Mouse (Mus musculus) limb, embryonic 14.5 days (tissue): Measurements from ENCODE around the gene Gtf2a2. TPM values are rescaled to one million over a fixed set of nuclear protein-coding genes. Genes with fewer than 3 reads are reported as not detected.

ENCODE experiments used
- ATAC-seq: fragments of 200-750 bp; cut with Nextera tagmentation; 2 replicates; pipeline ENCODE4 v1.8.0; 2017; ENCODE audit warnings: low read depth, moderate number of reproducible peaks, moderate TSS enrichment; ENCODE audit not compliant: low FRiP score
- DNase-seq: peaks from one replicate; pipeline ENCODE4 v3.0.0-alpha.2; 2015; ENCODE audit warnings: low spot score
- H3K27ac ChIP-seq: fragments of 300-500 bp; sonication (generic); replicated peaks from 2 replicates; pipeline ENCODE4 v1.5.1; 2014; ENCODE audit warnings: low read depth, mild to moderate bottlenecking, low read length, moderate library complexity, mixed read lengths
- H3K27me3 ChIP-seq: fragments of 300-500 bp; sonication (generic); 2 replicates; pipeline ENCODE4 v1.6.1; 2014; ENCODE audit warnings: low read length, mixed read lengths; ENCODE audit not compliant: control insufficient read depth, insufficient read depth
- H3K36me3 ChIP-seq: fragments of 300-500 bp; sonication (generic); 2 replicates; pipeline ENCODE4 v1.6.1; 2014; ENCODE audit warnings: mild to moderate bottlenecking, low read length, moderate library complexity, mixed read lengths; ENCODE audit not compliant: control insufficient read depth, insufficient read depth
- H3K4me1 ChIP-seq: fragments of 300-500 bp; sonication (generic); 2 replicates; pipeline ENCODE4 v1.6.1; 2014; ENCODE audit warnings: antibody characterized with exemption, low read length, mixed read lengths; ENCODE audit not compliant: control insufficient read depth, insufficient read depth
- H3K4me2 ChIP-seq: fragments of 300-500 bp; sonication (generic); replicated peaks from 2 replicates; pipeline ENCODE4 v1.6.1; 2014; ENCODE audit warnings: low read depth, mild to moderate bottlenecking, low read length, moderate library complexity; ENCODE audit not compliant: severe bottlenecking
- H3K4me3 ChIP-seq: fragments of 300-500 bp; sonication (generic); replicated peaks from 2 replicates; pipeline ENCODE4 v1.5.1; 2014; ENCODE audit warnings: low read length
- H3K9ac ChIP-seq: fragments of 300-500 bp; sonication (generic); 2 replicates; pipeline ENCODE4 v1.6.1; 2014; ENCODE audit warnings: mild to moderate bottlenecking, low read depth, low read length, moderate library complexity; ENCODE audit not compliant: severe bottlenecking
- H3K9me3 ChIP-seq: fragments of 300-500 bp; sonication (generic); 2 replicates; pipeline ENCODE4 v1.6.1; 2016; ENCODE audit warnings: low read length; ENCODE audit not compliant: control insufficient read depth
- POLR2A ChIP-seq: fragments of 200-500 bp; IDR thresholded peaks from 2 replicates; pipeline ENCODE4 v1.8.0; 2012; ENCODE audit warnings: inconsistent platforms, mild to moderate bottlenecking, moderate library complexity, borderline replicate concordance; ENCODE audit not compliant: insufficient read depth, insufficient read length; ENCODE audit errors: extremely low read depth
- WGBS: fragments of 180-500 bp; shearing (Covaris S2); extraction: QIAGEN DNeasy Blood & Tissue Kit; methylation state at CpG from one replicate; pipeline ENCODE4 v1.1.7; 2014; 5-methylcytosine and 5-hydroxymethylcytosine counted together
- polyA plus RNA-seq, 2 experiments: library from polyadenylated mRNA; depleted of rRNA in 1 of 2; stranded (reverse) in 1 of 2; unstranded in 1 of 2; fragments of >200 nt; fragmentation: Nextera tagmentation in 1 of 2; extraction: Ambion mirVana in 1 of 2; gene quantifications; 2 replicates each; pipeline versions ENCODE4 v1.2.1 to v1.2.3; 2012 to 2014

Gtf2a2 gene
- polyA plus RNA-seq, 2 experiments, result 108 to 204 TPM

DNA sequence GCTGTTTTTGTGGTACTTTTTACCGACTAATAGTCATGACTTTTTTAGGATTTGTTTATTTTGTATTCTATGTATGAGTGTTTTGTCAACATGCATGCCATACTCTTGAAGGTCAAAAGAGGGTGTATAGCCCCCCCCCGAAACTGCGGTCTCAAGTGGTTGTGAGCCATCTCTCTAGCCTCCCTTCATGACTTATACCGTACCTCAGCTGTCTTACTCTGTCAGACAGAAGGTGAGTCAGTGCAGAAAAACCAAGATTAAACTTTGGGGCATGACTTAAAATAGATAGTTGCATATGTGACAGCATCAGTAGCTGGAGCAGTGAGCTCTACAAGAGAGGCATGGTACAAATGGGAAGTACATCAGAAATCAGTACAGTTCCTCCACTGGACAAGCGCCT is 17.8 kb upstream of the Gtf2a2 start:
- H3K27ac ChIP-seq, result no peak overlapping the region
- no peak overlapping the region for H3K9ac ChIP-seq
- no peaks in the 10 kb centered on the region for H3K9me3 ChIP-seq
- H3K27me3 ChIP-seq, result no peaks in the 10 kb centered on the region
- 92% methylated on average over 5 of the region's 5 CpGs for WGBS
- TF ChIP-seq POLR2A, result no peak
- no peak overlapping the region for H3K4me2 ChIP-seq
- no peak for DNase-seq
- no peak for ATAC-seq
- peaks cover 10% of the 10 kb centered on the region for H3K4me1 ChIP-seq
- no peak overlapping the region for H3K4me3 ChIP-seq
- H3K36me3 ChIP-seq, result peaks cover 51% of the 10 kb centered on the region

DNA sequence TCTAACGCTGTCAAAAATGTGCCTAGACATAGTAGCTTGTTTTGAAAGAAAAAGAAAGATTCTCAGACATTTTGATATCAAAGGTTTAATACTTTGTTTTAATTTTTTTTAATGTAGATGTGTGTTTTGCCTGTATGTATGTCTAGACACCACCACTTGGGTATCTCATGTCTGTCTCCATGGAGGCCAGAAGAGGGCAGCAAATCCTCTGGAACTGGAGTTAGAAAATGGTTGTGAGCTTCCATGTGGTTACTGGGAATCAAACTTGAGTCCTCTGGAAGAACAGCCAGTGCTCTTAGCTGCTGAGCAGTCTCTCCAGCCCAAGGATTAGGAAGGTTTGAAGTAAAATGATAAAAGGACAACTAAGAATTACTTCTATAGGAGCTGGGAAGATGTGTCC is 13.0 kb upstream of the Gtf2a2 start:
- no peak for ATAC-seq
- Histone ChIP-seq H3K27me3 (no peaks in the 10 kb centered on the region), H3K4me2 (no peak overlapping the region), H3K36me3 (peaks cover 88% of the 10 kb centered on the region), H3K27ac (no peak overlapping the region), H3K9ac (no peak overlapping the region), H3K4me3 (no peak overlapping the region), H3K4me1 (no peaks in the 10 kb centered on the region), H3K9me3 (no peaks in the 10 kb centered on the region)
- no peak for DNase-seq
- no peak for TF ChIP-seq POLR2A
- 77% methylated on average over 1 of the region's 1 CpGs for WGBS

DNA sequence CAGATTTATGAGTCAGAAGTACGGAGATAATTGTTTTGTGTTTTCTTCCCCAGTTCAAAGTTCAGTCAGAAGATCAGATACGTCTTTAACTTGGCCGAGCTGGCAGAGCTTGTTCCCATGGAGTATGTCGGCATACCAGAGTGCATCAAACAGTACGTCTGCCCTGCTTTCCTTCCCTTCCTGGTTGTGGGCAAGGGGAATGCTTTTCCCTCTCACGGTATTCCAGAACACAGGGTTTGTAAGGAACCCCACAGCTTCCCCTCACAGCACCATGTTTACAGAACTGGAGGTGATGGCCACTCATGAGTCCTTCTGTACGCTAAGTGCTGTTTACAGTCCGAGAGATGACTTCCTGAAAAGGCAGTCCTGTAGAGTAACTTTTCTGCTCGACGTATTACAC is 8.8 kb upstream of the Gtf2a2 start:
- ATAC-seq (no peak), DNase-seq (no peak)
- Histone ChIP-seq H3K9ac (no peak overlapping the region), H3K4me3 (no peak overlapping the region), H3K9me3 (no peaks in the 10 kb centered on the region), H3K4me1 (no peaks in the 10 kb centered on the region), H3K36me3 (peaks cover 84% of the 10 kb centered on the region), H3K4me2 (no peak overlapping the region), H3K27ac (no peak overlapping the region), H3K27me3 (no peaks in the 10 kb centered on the region)
- no peak for TF ChIP-seq POLR2A
- 89% methylated on average over 10 of the region's 10 CpGs for WGBS

DNA sequence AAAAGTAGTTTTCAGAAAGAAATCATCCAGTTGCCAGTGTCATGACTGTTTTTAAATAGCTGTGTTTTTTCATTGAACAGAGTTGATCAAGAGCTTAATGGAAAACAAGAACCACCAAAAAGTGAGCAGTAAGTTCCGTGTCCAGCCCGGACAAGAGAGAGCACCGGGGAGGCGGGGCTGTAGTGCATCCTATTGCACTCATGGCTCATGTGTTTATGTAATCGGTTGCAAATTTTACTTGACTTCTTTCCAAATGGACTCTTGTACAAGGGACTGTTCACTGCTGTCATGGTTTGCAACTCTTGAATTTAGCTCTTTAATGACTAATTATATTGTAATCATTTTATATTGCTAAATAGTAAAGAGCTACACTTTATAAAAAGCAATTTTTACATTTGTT is 5.4 kb upstream of the Gtf2a2 start:
- Histone ChIP-seq H3K36me3 (peaks cover 70% of the 10 kb centered on the region), H3K9me3 (no peaks in the 10 kb centered on the region), H3K9ac (no peak overlapping the region), H3K27me3 (no peaks in the 10 kb centered on the region), H3K4me3 (no peak overlapping the region), H3K27ac (no peak overlapping the region), H3K4me1 (peaks cover 2% of the 10 kb centered on the region; the same call in 1 of the 2 replicates), H3K4me2 (no peak overlapping the region)
- 93% methylated on average over 5 of the region's 5 CpGs for WGBS
- no peak for TF ChIP-seq POLR2A
- DNase-seq (no peak), ATAC-seq (no peak)

DNA sequence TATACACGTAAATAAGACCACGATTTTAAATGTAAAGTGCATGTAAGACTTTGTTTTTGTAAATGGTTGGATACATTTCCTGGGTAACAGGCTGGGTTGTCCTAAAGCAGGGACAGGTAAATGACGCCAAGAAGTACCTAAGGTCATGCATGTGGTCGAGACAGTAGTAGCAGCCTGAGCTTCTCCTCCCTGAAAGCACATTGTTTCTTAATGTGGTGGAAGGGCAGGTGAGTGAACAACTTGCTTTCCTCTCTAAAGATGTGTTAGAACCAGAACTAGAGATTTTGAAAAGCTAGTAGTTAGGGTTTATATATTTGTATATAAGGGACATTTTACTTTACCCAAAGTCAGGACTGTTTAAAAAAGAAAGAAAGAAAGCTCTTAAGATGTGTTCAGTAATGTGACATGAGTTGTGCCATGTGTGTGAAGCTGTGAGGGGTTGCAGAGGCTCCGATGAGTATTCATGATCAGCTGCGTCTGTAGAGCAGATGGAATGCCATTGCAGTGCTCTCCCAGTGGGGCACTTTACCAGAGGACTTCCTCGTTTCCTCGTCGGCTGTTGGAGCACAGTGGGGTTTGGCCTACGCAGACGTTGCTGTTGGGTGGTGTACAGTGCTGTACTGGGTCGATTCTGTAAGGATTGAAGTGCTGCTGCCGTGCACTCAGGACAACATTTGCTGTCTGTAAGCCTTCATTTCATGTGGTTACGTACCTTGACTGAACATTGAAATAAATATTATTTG is 4.7 kb upstream of the Gtf2a2 start:
- H3K9ac ChIP-seq, result no peak overlapping the region
- no peak for TF ChIP-seq POLR2A
- peaks cover 63% of the 10 kb centered on the region for H3K36me3 ChIP-seq
- no peak overlapping the region for H3K27ac ChIP-seq
- peaks cover 4% of the 10 kb centered on the region; the same call in 1 of the 2 replicates for H3K4me1 ChIP-seq
- 84% methylated on average over 14 of the region's 14 CpGs for WGBS
- H3K4me2 ChIP-seq, result no peak overlapping the region
- no peak for DNase-seq
- no peaks in the 10 kb centered on the region for H3K9me3 ChIP-seq
- no peaks in the 10 kb centered on the region for H3K27me3 ChIP-seq
- ATAC-seq, result no peak
- no peak overlapping the region for H3K4me3 ChIP-seq
